ENCODE assay signal across 8 mouse cellular contexts in genomic region chr15:85669652-85670175, GRCm38 (mm10).
A peak's percentile ranks its signal among the peaks of the same experiment; 100 is the strongest.
DNase-seq lines count a peak whose midpoint lies in the region; ATAC-seq and TF ChIP-seq lines count a peak whose summit lies in the region.

No protein-coding gene starts in this region.

- no peak for TF ChIP-seq CTCF in lung, embryonic 14.5 days (IDR thresholded peaks at IDR 0.05; ENCODE audit: low read depth)

- 0 out of 2 replicates have a peak, but pooled peaks have one; percentile 36 for ATAC-seq in forebrain, embryonic 12.5 days (ENCODE audit: low FRiP score)
- peak; percentile 51 for ATAC-seq in heart, embryonic 15.5 days (replicated peaks; ENCODE audit: insufficient number of reproducible peaks, insufficient read depth, low FRiP score, low read depth)
- peak; percentile 52 for ATAC-seq in lung, embryonic 14.5 days (ENCODE audit: insufficient read depth)

- H3K36me3 ChIP-seq in forebrain, embryonic 12.5 days (replicated peaks), result no peaks in the 10 kb centered on the region
- peaks cover 7% of the 10 kb centered on the region; the same call in 1 of the 2 replicates for H3K36me3 ChIP-seq in heart, embryonic 15.5 days
- H3K36me3 ChIP-seq in lung, embryonic 14.5 days (ENCODE audit: insufficient read depth), result peaks cover 14% of the 10 kb centered on the region

- WGBS in forebrain, embryonic 12.5 days, result 28% methylated on average over 15 of the region's 15 CpGs
- WGBS in heart, embryonic 15.5 days, result 18% methylated on average over 15 of the region's 15 CpGs
- 17% methylated on average over 15 of the region's 15 CpGs for WGBS in lung, embryonic 14.5 days

- peak overlapping the region; percentile 82 for H3K4me3 ChIP-seq in forebrain, embryonic 12.5 days (replicated peaks)
- peak overlapping the region; percentile 90 for H3K4me3 ChIP-seq in heart, embryonic 15.5 days
- H3K4me3 ChIP-seq in lung, embryonic 14.5 days (ENCODE audit: low read depth, low read length), result peak overlapping the region; percentile 99

- peak overlapping the region; percentile 76 for H3K4me2 ChIP-seq in forebrain, embryonic 12.5 days
- H3K4me2 ChIP-seq in heart, embryonic 15.5 days, result peak overlapping the region; percentile 86
- H3K4me2 ChIP-seq in lung, embryonic 14.5 days, result peak overlapping the region; percentile 95

- DNase-seq in MN1 (ENCODE audit: low spot score), result peak; percentile 97
- DNase-seq in brain, adult 2 months (ENCODE audit: low read depth, low spot score), result peak; percentile 96
- peak; percentile 83 to 91 for DNase-seq in kidney, postnatal 25 days
- peak; percentile 85 for DNase-seq in lung, embryonic 14.5 days
- DNase-seq in right cerebral cortex, adult 18-20 months, result peak; percentile 77
- no peak for DNase-seq in yolk sac, embryonic 10.5 days (ENCODE audit: low spot score)

- H3K27ac ChIP-seq in forebrain, embryonic 12.5 days, result peak overlapping the region; percentile 95
- peak overlapping the region; percentile 98 for H3K27ac ChIP-seq in heart, embryonic 15.5 days
- peak overlapping the region; percentile 98 for H3K27ac ChIP-seq in lung, embryonic 14.5 days (ENCODE audit: low read depth)

- peaks cover 81% of the 10 kb centered on the region for H3K27me3 ChIP-seq in forebrain, embryonic 12.5 days
- no peaks in the 10 kb centered on the region for H3K27me3 ChIP-seq in heart, embryonic 15.5 days
- H3K27me3 ChIP-seq in lung, embryonic 14.5 days (ENCODE audit: insufficient read depth, low read length), result peaks cover 11% of the 10 kb centered on the region; the same call in 1 of the 2 replicates

- H3K4me1 ChIP-seq in forebrain, embryonic 12.5 days, result peaks cover 41% of the 10 kb centered on the region
- peaks cover 35% of the 10 kb centered on the region for H3K4me1 ChIP-seq in heart, embryonic 15.5 days (replicated peaks)
- H3K4me1 ChIP-seq in lung, embryonic 14.5 days (ENCODE audit: insufficient read depth), result peaks cover 14% of the 10 kb centered on the region

- H3K9me3 ChIP-seq in forebrain, embryonic 12.5 days, result no peaks in the 10 kb centered on the region
- no peaks in the 10 kb centered on the region for H3K9me3 ChIP-seq in heart, embryonic 15.5 days (replicated peaks)
- no peaks in the 10 kb centered on the region for H3K9me3 ChIP-seq in lung, embryonic 14.5 days (ENCODE audit: low read depth, low read length)

- peak overlapping the region; percentile 96 for H3K9ac ChIP-seq in forebrain, embryonic 12.5 days
- peak overlapping the region; percentile 99 for H3K9ac ChIP-seq in heart, embryonic 15.5 days
- peak overlapping the region; percentile 99 for H3K9ac ChIP-seq in lung, embryonic 14.5 days
